Comparison of ENCODE assay signal across 25 mouse cellular contexts in genomic region chr2:77333394-77334079, GRCm38 (mm10). TPM values are rescaled to one million over a fixed set of nuclear protein-coding genes. Genes with fewer than 3 reads are reported as not detected.
A peak's percentile ranks its signal among the peaks of the same experiment; 100 is the strongest.
DNase-seq lines count a peak whose midpoint lies in the region; ATAC-seq and TF ChIP-seq lines count a peak whose summit lies in the region.
"Had no signal": no experiment of that assay in that cellular context is flagged by ENCODE, and none has a peak within 500 bp of the region (broad histone marks: within the 10 kb centered on the region; RNA-seq: fewer than 3 reads in every experiment).

No protein-coding gene starts in this region.

- DNase-seq in forebrain, postnatal 0 days: peak; percentile 42
- no peak for DNase-seq in forebrain, embryonic 11.5 days (ENCODE audit: low spot score)
- peak; percentile 27 for DNase-seq in ES-CJ7 (ENCODE audit: low read depth, low spot score)
- peak; percentile 36 for DNase-seq in brain, adult 2 months (ENCODE audit: low read depth, low spot score)
- peak; percentile 52 for DNase-seq in midbrain, postnatal 0 days (ENCODE audit: low spot score)
- DNase-seq in thymus, postnatal 25 days: no peak
- DNase-seq in gastrocnemius, adult 8-10 months (ENCODE audit: low spot score in 2 of 2): no peak
- DNase-seq: adrenal gland, postnatal 10 days; cerebellum, adult 9-10 months; gastrocnemius, postnatal 36 days; heart, adult 2 months; heart, postnatal 14 days; kidney, postnatal 36 days; layer of hippocampus, postnatal 36 days; lung, adult 18-20 months; lung, postnatal 10 days; spleen, adult 18-20 months had no signal

- no peaks in the 10 kb centered on the region for H3K9me3 ChIP-seq in forebrain, postnatal 0 days (ENCODE audit: low read length)
- H3K9me3 ChIP-seq in forebrain, embryonic 11.5 days (ENCODE audit: control insufficient read depth, low read length): no peaks in the 10 kb centered on the region
- H3K9me3 ChIP-seq in midbrain, postnatal 0 days (ENCODE audit: low read length): no peaks in the 10 kb centered on the region
- H3K9me3 ChIP-seq: heart, embryonic 13.5 days; kidney, embryonic 15.5 days; limb, embryonic 13.5 days; liver, embryonic 12.5 days; neural tube, embryonic 15.5 days had no signal

- no peak overlapping the region for H3K27ac ChIP-seq in forebrain, postnatal 0 days (ENCODE audit: low read depth, low read length)
- no peak overlapping the region for H3K27ac ChIP-seq in forebrain, embryonic 11.5 days (ENCODE audit: low read depth, low read length)
- H3K27ac ChIP-seq in midbrain, postnatal 0 days (ENCODE audit: low read depth, low read length): 0 out of 2 replicates have a peak overlapping the region, but pooled peaks have one; percentile 1
- H3K27ac ChIP-seq: heart, adult 2 months; heart, embryonic 13.5 days; kidney, embryonic 15.5 days; liver, embryonic 12.5 days; neural tube, embryonic 15.5 days had no signal

- no peak overlapping the region for H3K9ac ChIP-seq in forebrain, postnatal 0 days
- H3K9ac ChIP-seq in forebrain, embryonic 11.5 days (ENCODE audit: low read length): no peak overlapping the region
- H3K9ac ChIP-seq in midbrain, postnatal 0 days (replicated peaks; ENCODE audit: low read length, poor library complexity, severe bottlenecking): no peak overlapping the region
- H3K9ac ChIP-seq: heart, embryonic 13.5 days; kidney, embryonic 15.5 days; limb, embryonic 13.5 days; liver, embryonic 12.5 days; neural tube, embryonic 15.5 days had no signal

- WGBS in forebrain, postnatal 0 days: 44% methylated on average over 8 of the region's 8 CpGs
- 70% methylated on average over 8 of the region's 8 CpGs for WGBS in forebrain, embryonic 11.5 days
- WGBS in midbrain, postnatal 0 days: 29% methylated on average over 8 of the region's 8 CpGs

- H3K4me3 ChIP-seq in forebrain, postnatal 0 days (ENCODE audit: low read depth, low read length): no peak overlapping the region
- H3K4me3 ChIP-seq in forebrain, embryonic 11.5 days (ENCODE audit: low read depth, low read length): no peak overlapping the region
- no peak overlapping the region for H3K4me3 ChIP-seq in midbrain, postnatal 0 days (ENCODE audit: low read depth, low read length)
- H3K4me3 ChIP-seq: heart, adult 2 months; heart, embryonic 13.5 days; kidney, embryonic 15.5 days; limb, embryonic 13.5 days; liver, embryonic 12.5 days; neural tube, embryonic 15.5 days had no signal

- peak; percentile 71 for ATAC-seq in forebrain, postnatal 0 days
- ATAC-seq in forebrain, embryonic 11.5 days (replicated peaks; ENCODE audit: low FRiP score): no peak
- ATAC-seq in midbrain, postnatal 0 days (ENCODE audit: low FRiP score): no peak
- ATAC-seq: intestine, postnatal 0 days; liver, embryonic 12.5 days had no signal

- TF ChIP-seq CTCF in forebrain, postnatal 0 days (IDR thresholded peaks at IDR 0.05; ENCODE audit: low read depth): no peak
- TF ChIP-seq CTCF in midbrain, postnatal 0 days (IDR thresholded peaks at IDR 0.05): no peak

- H3K4me1 ChIP-seq in forebrain, postnatal 0 days (ENCODE audit: insufficient read depth): no peaks in the 10 kb centered on the region
- H3K4me1 ChIP-seq in forebrain, embryonic 11.5 days (replicated peaks; ENCODE audit: control insufficient read depth, insufficient read depth, low read length): no peaks in the 10 kb centered on the region
- 0 out of 2 replicates have a peak, but pooled peaks cover 2% of the 10 kb centered on the region for H3K4me1 ChIP-seq in midbrain, postnatal 0 days (ENCODE audit: insufficient read depth, low read length)
- H3K4me1 ChIP-seq: heart, embryonic 13.5 days; kidney, embryonic 15.5 days; liver, embryonic 12.5 days had no signal

- H3K27me3 ChIP-seq in forebrain, postnatal 0 days (ENCODE audit: insufficient read depth, low read length): no peaks in the 10 kb centered on the region
- no peaks in the 10 kb centered on the region for H3K27me3 ChIP-seq in forebrain, embryonic 11.5 days (ENCODE audit: control insufficient read depth, insufficient read depth, low read length)
- H3K27me3 ChIP-seq in midbrain, postnatal 0 days (ENCODE audit: insufficient read depth, low read length): no peaks in the 10 kb centered on the region
- H3K27me3 ChIP-seq: CH12.LX; heart, embryonic 13.5 days; kidney, embryonic 15.5 days; limb, embryonic 13.5 days; liver, embryonic 12.5 days; neural tube, embryonic 15.5 days had no signal

- no peaks in the 10 kb centered on the region for H3K36me3 ChIP-seq in forebrain, postnatal 0 days (ENCODE audit: insufficient read depth)
- H3K36me3 ChIP-seq in forebrain, embryonic 11.5 days (ENCODE audit: control insufficient read depth, insufficient read depth, low read length): no peaks in the 10 kb centered on the region
- H3K36me3 ChIP-seq in midbrain, postnatal 0 days (ENCODE audit: insufficient read depth, low read length): no peaks in the 10 kb centered on the region
- H3K36me3 ChIP-seq: heart, embryonic 13.5 days; kidney, embryonic 15.5 days; limb, embryonic 13.5 days; liver, embryonic 12.5 days; neural tube, embryonic 15.5 days had no signal

- H3K4me2 ChIP-seq in forebrain, postnatal 0 days (ENCODE audit: low read depth): no peak overlapping the region
- no peak overlapping the region for H3K4me2 ChIP-seq in forebrain, embryonic 11.5 days (ENCODE audit: low read depth, low read length, severe bottlenecking)
- no peak overlapping the region for H3K4me2 ChIP-seq in midbrain, postnatal 0 days (ENCODE audit: low read depth, low read length, poor library complexity, severe bottlenecking)
- H3K4me2 ChIP-seq: heart, embryonic 13.5 days; kidney, embryonic 15.5 days; limb, embryonic 13.5 days; liver, embryonic 12.5 days; neural tube, embryonic 15.5 days had no signal

RNA-seq across cellular contexts. Expression of gene Sestd1, which starts 53.1 kb away (rescaled TPM):
- 59.6 and 59.9 TPM in 2 replicates for total RNA-seq in forebrain, postnatal 0 days (2014; rRNA removed)
- 21.7 and 28.1 TPM in 2 replicates for polyA plus RNA-seq in forebrain, postnatal 0 days (2015; fragmentation: Nextera tagmentation; extraction: Ambion mirVana)
- polyA plus RNA-seq in forebrain, embryonic 11.5 days (2014; fragmentation: Nextera tagmentation; extraction: Ambion mirVana): 26.0 and 27.1 TPM in 2 replicates
- 52.6 and 64.0 TPM in 2 replicates for total RNA-seq in midbrain, postnatal 0 days (2014; rRNA removed)
- polyA plus RNA-seq in midbrain, postnatal 0 days (2015; fragmentation: Nextera tagmentation; extraction: Ambion mirVana): 21.6 and 23.7 TPM in 2 replicates
- 10 to 100 TPM in 3 of 4 experiments, 1 to 10 TPM in 1; 8.5 to 12.6 (median 10.5) TPM for total RNA-seq in gastrocnemius, adult 8-10 months (2022)
- total RNA-seq: CH12.LX, MEL had no signal

Comparison
In these comparisons a context has a peak if more than half of its experiments do, and no peak if none do; other contexts are left out.
1. DNase-seq: peak in forebrain, postnatal 0 days (single experiment), ES-CJ7 (single experiment), brain, adult 2 months (single experiment) and midbrain, postnatal 0 days (single experiment); none in forebrain, embryonic 11.5 days (single experiment), thymus, postnatal 25 days (single experiment) and gastrocnemius, adult 8-10 months (0 of 2).